Mouse (Mus musculus): ENCODE measurements around the gene Nr5a2.

DNA sequence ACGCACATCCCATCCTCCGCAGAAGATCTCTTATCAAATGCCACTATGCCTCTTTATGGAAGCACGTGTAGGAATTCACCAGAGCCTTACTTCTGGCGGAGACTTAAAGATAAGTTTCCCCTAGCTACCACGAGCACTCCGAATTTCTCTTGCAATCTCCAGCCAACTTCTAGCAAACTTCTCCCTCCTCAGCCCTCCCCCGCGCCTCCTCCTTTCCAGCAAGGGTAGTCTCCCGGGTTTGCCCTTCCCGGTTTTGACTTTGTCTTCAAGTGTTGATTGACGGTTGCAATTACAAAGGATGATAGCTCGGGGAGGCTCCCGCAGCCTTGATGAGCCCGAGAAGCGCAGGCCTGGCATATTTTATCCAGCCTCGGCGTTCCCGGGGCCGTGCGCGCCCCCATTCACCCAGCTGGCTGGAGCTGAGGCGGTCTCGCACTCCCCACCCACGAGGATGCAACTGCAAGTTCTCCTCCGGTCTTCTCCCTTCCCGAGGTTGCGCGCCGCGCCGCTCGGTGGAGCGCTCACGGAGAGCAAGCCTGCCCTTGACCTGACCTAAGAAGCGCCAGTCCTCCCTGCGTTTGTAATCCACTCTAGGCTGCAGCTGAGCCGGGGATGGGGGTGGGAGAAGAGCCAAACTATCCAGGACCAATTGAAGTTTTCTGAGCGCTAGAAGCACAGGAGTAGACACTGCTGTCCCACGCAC lies 7.5 kb downstream of the Nr5a2 start:
- no peak for TF ChIP-seq POLR2A (IDR thresholded peaks at IDR 0.05; ENCODE audit: low read depth, low read length)
- no peak for TF ChIP-seq CTCF (conservative IDR thresholded peaks at IDR 0.05; ENCODE audit: insufficient read depth, insufficient read length, low read depth, low read length)
